Mouse (Mus musculus): Measurements from ENCODE around the gene Gm44973. TPM values are rescaled to one million over a fixed set of nuclear protein-coding genes. Genes with fewer than 3 reads are reported as not detected.
"Not testable (repeated sequence)": the region's sequence is repeated elsewhere in the genome, so short reads cannot be mapped to it uniquely, and the experiment has no call there.

The Gm44973 gene
- polyA plus RNA-seq, 2 experiments, result 0.03 to 1.9 TPM

- peak overlapping the region; percentile 88 for H3K9ac ChIP-seq (replicated peaks)
- peaks cover 17 to 18% of the 10 kb centered on the region in 2 experiments for H3K4me1 ChIP-seq (replicated peaks; ENCODE audit: control insufficient read depth in 2 of 2, insufficient read depth in 2 of 2, low read length in 1 of 2)
- H3K27ac ChIP-seq, result peak overlapping the region; percentile 81
- DNase-seq (ENCODE audit: low read depth in 3 of 3, low spot score in 3 of 3) (peak; percentile 68 to 78 (median 71)), ATAC-seq (ENCODE audit: insufficient read depth) (peak; percentile 66)
- peak overlapping the region; percentile 91 to 96 for H3K4me3 ChIP-seq (ENCODE audit: insufficient read depth in 1 of 2, low read depth in 2 of 2, low read length in 2 of 2)
- no peaks in the 10 kb centered on the region for H3K9me3 ChIP-seq (ENCODE audit: control insufficient read depth, low read length)
- no peak for TF ChIP-seq CTCF (IDR thresholded peaks at IDR 0.05; ENCODE audit: low read depth)
- TF ChIP-seq EP300 (IDR thresholded peaks at IDR 0.05; ENCODE audit: low read depth), result no peak; the same call in 1 of the 2 replicates
- peak overlapping the region; percentile 98 for H3K4me2 ChIP-seq (ENCODE audit: low read depth)
- under 1% methylated on average over 51 of the region's 51 CpGs for WGBS (ENCODE audit: insufficient replicate concordance)
- H3K36me3 ChIP-seq (replicated peaks; ENCODE audit: control insufficient read depth, insufficient read depth, low read depth), result peaks cover 15% of the 10 kb centered on the region
- peaks cover 13% of the 10 kb centered on the region for H3K27me3 ChIP-seq (ENCODE audit: control insufficient read depth, insufficient read depth, low read length)
Observed at GRCm38 (mm10) chr7:5062360-5063001, 47.2 kb downstream of the Gm44973 start.

- H3K4me3 ChIP-seq (ENCODE audit: insufficient read depth in 1 of 2, low read depth in 2 of 2, low read length in 2 of 2), result no peak overlapping the region; a peak in 1 of 4 replicates
- H3K4me2 ChIP-seq (ENCODE audit: low read depth), result peak overlapping the region; percentile 98
- 83% methylated on average over 6 of the region's 6 CpGs for WGBS (ENCODE audit: insufficient replicate concordance)
- H3K4me1 ChIP-seq (replicated peaks; ENCODE audit: control insufficient read depth in 2 of 2, insufficient read depth in 2 of 2, low read length in 1 of 2), result peaks cover 16 to 18% of the 10 kb centered on the region in 2 experiments
- H3K36me3 ChIP-seq (replicated peaks; ENCODE audit: control insufficient read depth, insufficient read depth, low read depth), result peaks cover 39% of the 10 kb centered on the region
- DNase-seq (ENCODE audit: low read depth in 3 of 3, low spot score in 3 of 3) (no peak), ATAC-seq (ENCODE audit: insufficient read depth) (no peak)
- no peak overlapping the region for H3K9ac ChIP-seq (replicated peaks)
- no peaks in the 10 kb centered on the region for H3K27me3 ChIP-seq (ENCODE audit: control insufficient read depth, insufficient read depth, low read length)
- H3K27ac ChIP-seq, result no peak overlapping the region
- TF ChIP-seq CTCF (IDR thresholded peaks at IDR 0.05; ENCODE audit: low read depth), result no peak
- no peak for TF ChIP-seq EP300 (IDR thresholded peaks at IDR 0.05; ENCODE audit: low read depth)
- no peaks in the 10 kb centered on the region for H3K9me3 ChIP-seq (ENCODE audit: control insufficient read depth, low read length)
Observed at GRCm38 (mm10) chr7:5064886-5065285, 49.6 kb downstream of the Gm44973 start.

GRCm38 (mm10) chr7:5073586-5073985, 58.3 kb downstream of the Gm44973 start:
- H3K27me3 ChIP-seq (ENCODE audit: control insufficient read depth, insufficient read depth, low read length), result no peaks in the 10 kb centered on the region
- peak overlapping the region; percentile 62 for H3K4me2 ChIP-seq (ENCODE audit: low read depth)
- H3K9me3 ChIP-seq (ENCODE audit: control insufficient read depth, low read length), result no peaks in the 10 kb centered on the region
- peaks cover 95% of the 10 kb centered on the region for H3K36me3 ChIP-seq (replicated peaks; ENCODE audit: control insufficient read depth, insufficient read depth, low read depth)
- TF ChIP-seq EP300 (IDR thresholded peaks at IDR 0.05; ENCODE audit: low read depth) (no peak), CTCF (IDR thresholded peaks at IDR 0.05; ENCODE audit: low read depth) (no peak)
- H3K9ac ChIP-seq (replicated peaks), result peak overlapping the region; percentile 51
- ATAC-seq (ENCODE audit: insufficient read depth) (peak; percentile 75), DNase-seq (ENCODE audit: low read depth in 3 of 3, low spot score in 3 of 3) (peak; percentile 45 to 64 (median 57))
- WGBS (ENCODE audit: insufficient replicate concordance), result 16% methylated on average over 1 of the region's 1 CpGs
- H3K4me3 ChIP-seq (ENCODE audit: insufficient read depth in 1 of 2, low read depth in 2 of 2, low read length in 2 of 2), result no peak overlapping the region; a peak in 1 of 4 replicates
- peaks cover 37 to 46% of the 10 kb centered on the region in 2 experiments for H3K4me1 ChIP-seq (replicated peaks; ENCODE audit: control insufficient read depth in 2 of 2, insufficient read depth in 2 of 2, low read length in 1 of 2)
- H3K27ac ChIP-seq, result peak overlapping the region; percentile 79

- H3K27ac ChIP-seq, result no peak overlapping the region; the same call in 1 of the 2 replicates
- TF ChIP-seq CTCF (IDR thresholded peaks at IDR 0.05; ENCODE audit: low read depth), result no peak
- no peak for TF ChIP-seq EP300 (IDR thresholded peaks at IDR 0.05; ENCODE audit: low read depth)
- H3K4me3 ChIP-seq (ENCODE audit: insufficient read depth in 1 of 2, low read depth in 2 of 2, low read length in 2 of 2), result no peak overlapping the region
- H3K36me3 ChIP-seq (replicated peaks; ENCODE audit: control insufficient read depth, insufficient read depth, low read depth), result peaks cover 84% of the 10 kb centered on the region
- ATAC-seq (ENCODE audit: insufficient read depth), result no peak
- H3K27me3 ChIP-seq (ENCODE audit: control insufficient read depth, insufficient read depth, low read length), result no peaks in the 10 kb centered on the region
- H3K9me3 ChIP-seq (ENCODE audit: control insufficient read depth, low read length), result no peaks in the 10 kb centered on the region
- no peak overlapping the region for H3K4me2 ChIP-seq (ENCODE audit: low read depth)
- H3K9ac ChIP-seq (replicated peaks), result no peak overlapping the region
- no peak for DNase-seq (ENCODE audit: low read depth in 3 of 3, low spot score in 3 of 3)
- H3K4me1 ChIP-seq (replicated peaks; ENCODE audit: control insufficient read depth in 2 of 2, insufficient read depth in 2 of 2, low read length in 1 of 2), result peaks cover 37 to 46% of the 10 kb centered on the region in 2 experiments
- WGBS (ENCODE audit: insufficient replicate concordance), result 93% methylated on average over 5 of the region's 5 CpGs
Observed at GRCm38 (mm10) chr7:5074984-5075383, 59.7 kb downstream of the Gm44973 start.

- peak overlapping the region; percentile 38 for H3K4me2 ChIP-seq (ENCODE audit: low read depth)
- TF ChIP-seq CTCF (IDR thresholded peaks at IDR 0.05; ENCODE audit: low read depth), result no peak
- peak; percentile 54; the same call in 1 of the 2 replicates for TF ChIP-seq EP300 (IDR thresholded peaks at IDR 0.05; ENCODE audit: low read depth)
- peak; percentile 50 to 60 (median 59) for DNase-seq (ENCODE audit: low read depth in 3 of 3, low spot score in 3 of 3)
- H3K27ac ChIP-seq, result peak overlapping the region; percentile 87
- peaks cover 39 to 50% of the 10 kb centered on the region in 2 experiments for H3K4me1 ChIP-seq (replicated peaks; ENCODE audit: control insufficient read depth in 2 of 2, insufficient read depth in 2 of 2, low read length in 1 of 2)
- H3K9ac ChIP-seq (replicated peaks), result no peak overlapping the region; the same call in 1 of the 2 replicates
- ATAC-seq (ENCODE audit: insufficient read depth), result 0 out of 2 replicates have a peak, but pooled peaks have one; percentile 15
- H3K9me3 ChIP-seq (ENCODE audit: control insufficient read depth, low read length), result no peaks in the 10 kb centered on the region
- H3K27me3 ChIP-seq (ENCODE audit: control insufficient read depth, insufficient read depth, low read length), result no peaks in the 10 kb centered on the region
- H3K4me3 ChIP-seq (ENCODE audit: insufficient read depth in 1 of 2, low read depth in 2 of 2, low read length in 2 of 2), result no peak overlapping the region
- 35% methylated on average over 2 of the region's 2 CpGs for WGBS (ENCODE audit: insufficient replicate concordance)
- H3K36me3 ChIP-seq (replicated peaks; ENCODE audit: control insufficient read depth, insufficient read depth, low read depth), result peaks cover 67% of the 10 kb centered on the region
Observed at GRCm38 (mm10) chr7:5076931-5077330, 61.6 kb downstream of the Gm44973 start.

GRCm38 (mm10) chr7:5079365-5080009, 64.2 kb downstream of the Gm44973 start:
- H3K4me3 ChIP-seq (ENCODE audit: insufficient read depth in 1 of 2, low read depth in 2 of 2, low read length in 2 of 2), result peak overlapping the region; percentile 54 to 90
- H3K9me3 ChIP-seq (ENCODE audit: control insufficient read depth, low read length); H3K27me3 ChIP-seq (ENCODE audit: control insufficient read depth, insufficient read depth, low read length); DNase-seq (ENCODE audit: low read depth in 3 of 3, low spot score in 3 of 3): not testable (repeated sequence)
- peak overlapping the region; percentile 63 for H3K27ac ChIP-seq
- peak overlapping the region; percentile 92 for H3K9ac ChIP-seq (replicated peaks)
- peak; percentile 0; the same call in 1 of the 2 replicates for ATAC-seq (ENCODE audit: insufficient read depth)
- H3K36me3 ChIP-seq (replicated peaks; ENCODE audit: control insufficient read depth, insufficient read depth, low read depth), result peaks cover 61% of the 10 kb centered on the region
- peak overlapping the region; percentile 92 for H3K4me2 ChIP-seq (ENCODE audit: low read depth)
- WGBS (ENCODE audit: insufficient replicate concordance), result 34% methylated on average over 9 of the region's 13 CpGs
- H3K4me1 ChIP-seq (replicated peaks; ENCODE audit: control insufficient read depth in 2 of 2, insufficient read depth in 2 of 2, low read length in 1 of 2), result peaks cover 21 to 36% of the 10 kb centered on the region in 2 experiments
